Mouse (Mus musculus): ENCODE measurements at regions not wholly inside any gene's neighbourhood (a gene's known extent, or its start where the extent isn't known, plus 50 kb on each side); places are given as distances from the start of the nearest gene placed in this dataset.

DNA sequence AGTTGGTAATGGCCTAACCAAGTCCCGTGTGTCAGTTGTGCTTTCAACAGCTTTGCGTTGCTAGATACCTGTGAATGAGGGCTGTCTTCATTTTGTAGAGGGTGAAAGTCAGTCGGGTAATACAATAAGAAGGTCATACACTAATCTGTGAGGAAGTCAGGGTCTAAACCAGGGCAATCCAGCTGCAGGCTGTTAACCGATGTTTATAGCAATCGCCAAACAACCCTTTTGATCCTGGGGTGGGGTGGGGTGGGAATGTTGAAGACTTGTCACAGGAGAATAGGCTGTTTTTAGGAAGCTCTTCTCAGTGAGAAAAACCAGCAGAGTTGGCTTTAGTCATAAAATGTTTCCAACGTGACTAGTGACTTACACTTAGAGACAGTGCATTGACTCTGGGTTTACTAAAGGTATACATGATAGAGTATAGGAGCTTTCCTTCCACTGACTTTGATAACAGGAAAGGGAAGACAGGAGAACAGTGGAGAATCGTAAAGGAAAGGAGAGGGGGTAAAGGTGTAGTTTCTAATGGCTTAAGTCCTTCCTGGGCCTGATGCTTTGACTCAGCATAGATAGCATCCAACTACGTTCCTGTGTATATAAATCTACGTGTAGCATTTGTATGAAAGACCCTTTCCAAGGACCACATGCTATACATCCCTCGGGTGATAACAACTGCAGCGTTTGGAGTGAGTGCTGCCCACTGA lies 211.6 kb downstream of the Enc1 start:
- DNase-seq (ENCODE audit: low spot score in 2 of 2) = no peak

DNA sequence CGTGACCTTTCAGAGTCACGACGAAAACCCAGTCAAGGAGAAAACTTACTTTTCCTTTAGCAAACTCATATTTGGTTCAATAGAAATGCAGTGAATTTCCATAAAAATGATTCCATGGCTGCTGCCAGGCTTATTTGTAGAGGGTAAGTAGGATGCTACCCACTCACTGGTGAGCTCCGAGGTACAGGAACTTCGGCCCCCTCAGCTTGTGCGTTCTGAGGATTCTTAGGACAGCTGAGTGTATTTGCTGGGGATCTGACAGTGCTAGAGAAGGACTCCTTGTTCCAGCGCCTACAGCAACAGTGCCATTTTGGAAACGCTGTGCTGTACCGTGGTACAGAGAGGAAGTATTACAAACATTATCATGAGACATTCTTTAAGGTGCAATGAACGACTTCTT lies 210.4 kb downstream of the Enc1 start:
- DNase-seq (ENCODE audit: low spot score in 2 of 2) = no peak

DNA sequence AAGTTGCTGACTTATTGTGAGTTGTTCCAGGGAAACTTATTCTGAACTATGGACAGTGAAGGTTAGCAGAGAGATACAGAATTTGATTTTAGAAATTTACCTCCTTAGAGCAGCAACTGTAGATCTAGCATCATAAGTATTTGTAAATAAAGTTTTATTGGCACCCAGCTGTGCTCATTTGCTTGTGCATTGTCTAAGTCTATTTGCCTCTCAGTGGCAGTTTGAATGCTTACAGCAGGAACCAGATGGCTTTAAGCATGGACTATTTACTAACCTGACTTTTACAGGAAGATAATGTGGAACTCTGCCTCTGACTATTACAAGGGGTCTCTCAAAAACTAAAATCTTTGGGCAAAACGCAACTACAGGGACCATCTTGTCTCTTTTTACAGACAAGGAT lies 207.2 kb downstream of the Enc1 start:
- DNase-seq (ENCODE audit: low spot score in 2 of 2) = no peak

DNA sequence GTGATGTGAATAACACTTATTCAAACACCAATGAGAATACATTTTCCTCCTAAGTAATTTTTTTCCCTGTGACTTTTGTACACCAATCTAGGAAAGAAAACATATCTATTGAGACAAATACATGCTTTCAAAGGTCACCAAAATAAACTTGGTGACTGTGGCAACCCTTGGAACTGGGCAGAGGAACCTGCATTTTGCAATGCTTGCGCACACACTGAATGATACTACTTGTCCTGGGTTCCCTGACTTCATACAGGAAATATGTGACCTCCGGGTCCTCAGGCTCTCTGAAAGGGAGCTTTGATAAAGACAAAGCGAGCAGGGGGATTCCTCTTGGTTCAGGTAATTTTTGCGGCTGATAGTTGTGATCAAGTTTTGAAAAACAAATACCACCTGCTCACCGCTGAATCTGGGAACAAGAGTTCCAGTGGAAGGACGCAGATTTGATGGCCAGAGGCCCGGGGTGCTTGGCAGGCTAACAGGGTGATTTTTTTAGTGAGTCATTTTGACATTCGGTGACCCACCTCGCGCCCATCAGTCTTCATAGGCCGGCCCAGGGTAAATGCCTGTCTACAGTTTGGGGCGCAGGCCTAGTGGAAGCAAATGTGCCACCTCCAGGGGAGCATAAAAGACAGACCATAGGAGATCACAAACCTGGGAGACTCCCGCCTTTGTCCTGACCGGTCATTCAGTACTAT lies 203.0 kb downstream of the Enc1 start:
- peak in 1 of 2 experiments; percentile 28 for DNase-seq (ENCODE audit: low spot score in 2 of 2)

DNA sequence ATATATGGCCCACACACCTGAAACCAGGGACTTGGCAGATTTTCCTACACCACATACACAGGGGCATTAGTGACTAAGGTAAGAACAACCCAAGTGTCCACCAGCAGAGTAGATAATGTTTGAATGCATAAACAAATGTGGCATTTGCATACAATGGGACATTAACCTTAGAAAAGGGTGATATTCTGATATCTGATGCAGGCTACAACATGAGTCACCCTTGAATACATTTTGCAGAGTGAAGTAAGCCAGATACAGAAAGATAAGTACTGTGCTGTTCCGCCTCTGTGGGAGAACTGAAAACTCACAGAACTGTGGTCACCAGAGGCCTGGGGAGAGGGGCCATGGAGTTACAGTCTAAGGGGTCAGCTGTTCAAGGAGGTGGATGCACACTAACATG lies 201.9 kb downstream of the Enc1 start:
- DNase-seq (ENCODE audit: low spot score in 2 of 2) = no peak

DNA sequence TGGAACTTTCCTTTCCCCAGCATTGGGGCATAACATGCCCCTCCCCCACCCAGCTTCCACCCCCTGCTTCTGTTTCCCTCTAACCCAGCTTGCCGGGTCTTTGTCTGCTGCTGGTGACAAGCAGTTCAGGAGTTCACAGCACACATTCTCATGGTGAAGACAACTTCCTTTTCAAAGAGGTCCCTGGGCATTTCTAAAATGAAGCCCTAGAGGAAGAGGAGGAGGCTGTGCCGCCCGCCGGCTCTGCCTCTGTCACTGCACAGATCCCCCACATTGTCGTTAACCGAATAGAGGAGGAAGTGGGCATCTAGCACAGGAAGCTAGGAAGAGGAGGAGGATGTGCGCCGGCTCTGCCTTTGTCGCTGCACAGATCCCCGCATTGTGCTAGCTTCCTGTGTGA lies 201.4 kb downstream of the Enc1 start:
- no peak for DNase-seq (ENCODE audit: low spot score in 2 of 2)

DNA sequence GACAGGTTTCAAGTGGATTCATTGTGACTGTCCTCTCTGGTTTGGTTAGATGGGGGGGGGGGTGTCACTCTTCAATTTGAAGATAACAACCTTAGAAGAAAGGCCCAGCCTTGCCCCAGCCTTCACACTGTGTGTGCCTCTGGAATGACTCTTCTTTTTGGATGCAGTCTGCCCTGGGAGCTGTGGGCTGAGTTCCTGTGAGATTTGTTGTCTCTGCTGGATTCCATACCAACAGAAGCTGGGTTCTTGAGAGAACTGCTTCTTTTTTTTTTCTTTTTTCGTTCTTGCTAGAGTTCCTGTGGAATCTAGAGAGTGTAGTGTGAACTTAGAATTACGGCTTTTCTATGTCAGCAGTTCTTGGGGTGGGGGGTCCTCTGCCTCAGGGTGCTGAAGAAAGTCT lies 200.9 kb downstream of the Enc1 start:
- DNase-seq (ENCODE audit: low spot score in 2 of 2) = no peak

DNA sequence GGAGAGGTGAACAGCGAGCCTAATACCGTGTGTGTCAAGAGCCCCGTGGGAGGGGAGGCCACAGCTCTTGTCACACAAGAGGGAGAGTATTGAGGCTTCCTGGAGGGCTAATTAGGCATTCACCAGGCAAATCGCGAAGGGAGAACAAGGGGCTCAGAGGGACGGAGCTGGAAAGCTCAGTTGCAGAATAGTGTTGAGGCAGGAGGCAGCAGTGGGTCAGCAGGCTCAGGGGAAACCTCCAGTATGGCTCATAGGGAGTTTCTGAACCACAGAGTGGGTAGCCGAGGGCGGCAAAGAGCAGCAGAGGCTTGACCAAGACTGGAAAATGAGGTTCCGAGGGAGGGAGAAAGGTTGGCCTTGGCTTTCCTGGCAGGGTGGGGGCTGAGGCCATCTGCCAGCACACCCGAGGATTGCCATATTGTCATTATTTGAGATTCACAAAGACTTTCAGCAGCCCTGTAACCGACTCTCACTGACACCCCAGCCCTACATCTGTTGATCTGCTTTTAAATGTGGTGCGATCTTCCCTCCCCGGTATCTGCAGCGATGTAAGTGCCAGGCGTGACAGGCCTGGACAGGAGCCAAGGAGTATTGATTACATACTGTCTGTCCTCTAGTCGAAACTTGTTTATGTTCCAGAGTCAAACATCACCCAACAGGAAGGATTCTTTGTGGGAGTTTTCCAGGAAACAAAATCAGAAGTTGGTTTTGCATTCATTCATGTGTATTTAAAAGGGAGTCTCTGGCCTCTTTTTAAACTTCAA lies 198.5 kb downstream of the Enc1 start:
- DNase-seq (ENCODE audit: low spot score in 2 of 2) = no peak

DNA sequence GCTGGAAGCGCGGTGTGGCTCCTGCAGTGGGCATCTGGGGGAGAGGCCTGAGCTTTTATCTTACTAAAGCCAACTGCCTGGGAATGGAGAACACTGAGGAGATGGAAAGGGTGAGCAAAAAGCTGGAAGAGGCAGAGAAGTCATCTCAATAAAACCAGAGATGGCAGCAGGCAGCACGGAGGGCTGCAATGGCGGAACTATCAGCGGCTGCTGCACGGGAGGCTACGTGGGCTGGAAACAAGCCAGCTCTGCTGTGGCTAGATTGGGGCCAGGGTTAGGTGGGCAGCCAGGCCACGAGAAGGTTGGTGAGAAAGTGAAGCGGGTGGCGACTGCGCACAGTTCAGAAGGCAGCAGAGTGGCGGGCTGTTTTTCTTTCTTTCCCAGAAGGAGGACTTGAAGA lies 197.8 kb downstream of the Enc1 start:
- no peak for DNase-seq (ENCODE audit: low spot score in 2 of 2)

DNA sequence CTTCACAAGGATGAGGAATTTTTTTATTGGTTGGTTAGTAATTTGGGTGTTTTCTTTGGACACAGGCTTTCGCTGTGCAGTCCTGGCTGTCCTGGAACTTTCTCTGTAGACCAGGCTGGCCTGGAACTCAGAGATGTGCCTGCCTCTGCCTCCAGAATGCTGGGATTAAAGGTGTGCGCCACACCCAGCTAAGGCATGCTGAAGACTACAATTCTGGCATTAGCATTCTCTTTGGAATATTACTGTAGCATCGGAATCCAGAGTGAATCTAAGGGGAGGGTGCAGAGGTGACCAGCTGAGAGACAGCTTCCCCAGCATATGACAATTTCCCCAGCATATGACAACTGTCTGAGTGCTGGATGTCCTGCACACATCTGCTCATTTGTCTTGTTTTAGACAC lies 197.4 kb downstream of the Enc1 start:
- DNase-seq (ENCODE audit: low spot score in 2 of 2) = no peak

DNA sequence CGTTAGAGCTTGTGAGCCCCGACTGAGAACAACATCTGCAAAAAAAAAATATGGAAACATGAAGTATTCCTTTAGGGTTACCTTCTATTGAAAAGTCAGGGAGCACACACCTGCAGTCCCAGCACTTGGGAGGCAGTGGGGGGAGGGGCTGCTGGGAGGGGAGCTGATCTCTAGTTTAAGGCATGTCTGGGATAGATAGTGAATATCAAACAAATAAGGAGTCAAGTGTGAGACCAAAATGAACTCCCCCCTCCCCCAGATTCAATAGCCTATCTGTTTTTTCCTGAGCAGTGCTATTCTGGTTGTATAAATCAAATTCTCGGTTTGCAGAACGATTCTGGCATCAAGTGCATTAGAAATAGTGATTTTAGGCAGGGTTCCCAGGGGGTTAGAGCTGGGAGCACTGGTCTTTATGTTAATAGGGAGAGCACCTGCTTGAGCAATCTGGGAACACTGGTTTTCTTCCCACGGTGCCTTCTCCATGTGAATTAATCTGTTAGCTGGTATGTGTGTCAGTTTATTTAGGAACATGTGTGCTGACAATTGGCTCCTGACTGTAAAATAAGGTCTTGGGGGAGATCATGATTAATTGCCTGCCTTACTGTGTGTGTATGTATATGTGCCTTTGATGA lies 195.9 kb downstream of the Enc1 start:
- DNase-seq (ENCODE audit: low spot score in 2 of 2) = no peak

DNA sequence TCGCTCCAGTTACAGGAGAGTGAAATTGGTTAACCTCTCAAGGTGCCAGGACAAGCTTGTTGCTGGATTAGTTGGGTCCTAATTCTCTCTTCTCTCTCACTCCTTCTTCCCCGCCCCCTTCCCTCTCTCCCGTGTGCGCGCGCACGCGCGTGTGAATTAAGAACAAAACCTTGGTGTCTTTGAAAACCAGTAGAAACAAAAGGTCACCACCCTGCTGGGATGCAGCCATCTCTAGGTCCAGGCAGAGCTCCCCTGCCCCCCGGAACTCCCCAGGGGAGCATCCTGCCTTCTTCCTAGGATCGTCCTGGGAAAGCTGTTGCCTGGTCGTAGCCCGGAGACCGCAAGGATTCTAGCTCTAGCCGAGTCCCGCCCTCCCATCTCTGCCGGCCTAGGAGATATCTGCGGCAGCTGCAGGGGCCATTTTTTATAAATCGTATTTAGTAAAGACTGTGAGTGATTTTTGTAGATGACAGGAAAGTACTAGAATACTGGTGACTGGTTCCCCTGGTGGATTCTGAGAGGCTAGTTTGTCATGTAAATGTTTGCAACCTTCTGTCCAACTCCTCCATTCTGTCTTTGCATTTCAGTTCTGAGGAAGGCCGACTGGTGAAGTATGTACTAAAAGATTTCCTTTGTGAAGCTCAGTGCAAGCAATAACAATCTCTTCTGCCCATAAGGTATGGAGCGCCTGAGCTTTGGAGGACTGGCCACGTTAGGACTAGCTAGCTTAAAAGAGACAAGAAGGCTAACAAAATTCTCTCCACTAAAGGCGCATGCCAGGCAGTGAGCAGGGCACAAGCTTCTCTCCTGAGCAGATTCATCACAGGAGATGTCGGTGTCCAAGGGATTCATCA lies 195.2 kb downstream of the Enc1 start:
- peak in 1 of 2 experiments; percentile 16 for DNase-seq (ENCODE audit: low spot score in 2 of 2)

DNA sequence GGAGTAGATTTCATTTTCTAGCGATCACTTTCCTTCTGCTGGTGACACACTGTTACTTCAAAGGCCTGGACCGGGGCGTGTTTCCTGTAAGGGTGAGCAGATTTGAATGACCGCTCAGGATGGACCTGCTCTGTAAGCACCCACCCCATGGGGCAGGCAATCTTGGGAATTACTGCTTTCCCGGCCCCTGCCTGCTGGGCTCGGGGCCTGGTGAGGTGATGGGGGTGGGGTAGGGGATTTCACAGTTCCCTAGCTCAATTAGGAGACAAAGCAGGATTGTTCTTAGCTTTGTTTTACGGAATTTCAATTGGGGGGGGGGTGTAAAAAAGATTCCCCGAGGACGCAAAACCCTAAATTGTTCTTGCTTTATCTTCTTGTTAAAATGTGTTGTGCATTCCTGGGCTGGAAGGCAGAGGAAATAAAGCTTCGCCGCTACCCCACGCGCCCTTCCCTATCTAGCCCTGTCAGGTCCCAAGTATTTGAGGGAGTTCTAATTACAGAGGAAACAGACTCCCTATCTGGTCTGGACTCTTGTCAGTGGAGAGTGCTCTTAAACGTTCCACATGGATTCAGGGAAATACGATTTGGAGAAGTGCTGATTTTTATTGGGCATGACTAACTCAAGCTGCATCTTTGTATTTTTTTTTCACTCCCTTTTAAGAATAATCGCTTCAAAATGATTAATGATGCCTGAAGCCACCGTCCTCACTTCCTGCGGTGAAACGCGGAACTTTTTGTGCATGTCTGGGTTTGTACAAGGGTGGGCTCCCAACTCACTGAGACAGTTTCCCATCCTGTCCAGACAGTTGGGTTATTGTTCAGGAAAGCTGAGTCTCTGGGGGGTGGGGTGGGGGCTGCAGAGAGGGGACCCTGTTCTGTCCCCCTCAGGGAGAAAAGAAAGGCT lies 194.3 kb downstream of the Enc1 start:
- DNase-seq (ENCODE audit: low spot score in 2 of 2) = no peak

DNA sequence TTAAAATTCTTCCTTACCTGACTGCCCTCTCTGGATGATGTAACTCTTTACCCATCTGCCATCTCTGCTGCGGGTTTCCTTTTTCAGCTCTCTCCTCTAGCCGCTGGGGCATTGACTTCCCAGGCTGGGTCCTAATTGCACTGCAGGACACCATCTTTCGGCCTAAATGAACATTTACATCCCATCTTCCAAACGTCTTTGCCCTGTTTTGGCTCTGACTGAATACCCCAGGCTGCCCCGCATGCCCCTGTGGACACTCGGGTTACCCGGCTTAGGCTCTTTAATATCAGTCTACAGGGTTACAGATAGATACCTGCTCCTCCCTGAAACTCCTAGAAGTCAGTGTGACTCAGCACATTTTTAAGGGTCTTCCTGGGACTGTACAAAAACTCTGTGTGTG lies 193.3 kb downstream of the Enc1 start:
- no peak for DNase-seq (ENCODE audit: low spot score in 2 of 2)

DNA sequence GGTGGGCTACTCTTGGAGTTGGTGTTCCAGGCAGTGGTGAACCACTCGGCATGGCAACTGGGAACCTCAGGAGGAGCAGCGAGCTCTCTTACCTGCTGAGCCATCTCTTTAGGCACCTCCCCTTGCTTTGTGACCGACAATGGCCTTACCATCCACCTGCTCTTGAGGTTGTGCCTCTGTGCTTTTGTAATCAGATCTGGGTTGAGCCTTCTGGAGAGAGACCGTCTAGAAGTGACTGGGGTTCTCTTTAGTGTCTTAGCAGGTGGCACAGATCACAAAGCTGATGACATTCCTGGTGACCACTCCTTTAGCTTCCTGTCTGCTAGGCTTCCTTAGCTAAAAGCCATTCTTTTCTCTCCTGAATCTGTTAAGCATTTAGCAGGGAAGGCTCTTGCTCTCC lies 191.7 kb downstream of the Enc1 start:
- no peak for DNase-seq (ENCODE audit: low spot score in 2 of 2)

DNA sequence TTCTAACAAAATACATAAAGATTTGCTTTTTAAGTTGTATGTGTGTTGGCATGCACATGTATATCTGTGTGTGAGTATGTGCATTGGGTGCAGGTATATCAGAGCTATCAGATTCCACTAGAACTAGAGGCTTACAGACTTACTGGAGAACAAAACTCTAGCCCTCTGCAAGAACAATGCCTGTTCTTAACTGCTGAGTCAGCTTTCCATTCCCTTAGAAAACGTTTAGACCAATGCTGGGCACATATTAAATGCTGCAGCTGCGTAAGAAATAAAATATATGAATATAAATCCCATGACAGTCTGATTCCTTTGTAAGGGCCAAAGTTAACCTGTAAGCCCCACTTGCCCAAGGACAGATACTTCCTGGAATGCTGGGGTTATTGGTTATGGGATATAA lies 190.0 kb downstream of the Enc1 start:
- no peak for DNase-seq (ENCODE audit: low spot score in 2 of 2)

DNA sequence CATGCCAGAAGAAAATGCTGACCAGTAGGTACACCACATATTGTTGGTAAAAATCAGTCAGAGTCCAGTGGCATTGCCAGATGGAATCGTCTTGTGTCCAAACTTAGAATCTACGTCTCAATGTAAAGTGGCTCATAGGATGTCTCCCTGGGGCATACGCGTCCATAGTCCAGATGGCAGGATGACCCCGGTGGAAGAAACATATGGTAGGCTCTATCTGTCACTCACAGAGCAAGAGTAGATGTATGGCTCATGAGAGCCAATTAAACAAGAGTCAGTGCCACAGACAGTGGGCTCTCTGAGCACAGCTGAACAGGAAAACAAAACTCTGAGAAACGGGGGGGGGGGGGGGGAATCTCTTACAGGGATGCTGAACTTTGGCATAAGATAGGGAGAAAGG lies 187.3 kb downstream of the Enc1 start:
- DNase-seq (ENCODE audit: low spot score in 2 of 2) = no peak

DNA sequence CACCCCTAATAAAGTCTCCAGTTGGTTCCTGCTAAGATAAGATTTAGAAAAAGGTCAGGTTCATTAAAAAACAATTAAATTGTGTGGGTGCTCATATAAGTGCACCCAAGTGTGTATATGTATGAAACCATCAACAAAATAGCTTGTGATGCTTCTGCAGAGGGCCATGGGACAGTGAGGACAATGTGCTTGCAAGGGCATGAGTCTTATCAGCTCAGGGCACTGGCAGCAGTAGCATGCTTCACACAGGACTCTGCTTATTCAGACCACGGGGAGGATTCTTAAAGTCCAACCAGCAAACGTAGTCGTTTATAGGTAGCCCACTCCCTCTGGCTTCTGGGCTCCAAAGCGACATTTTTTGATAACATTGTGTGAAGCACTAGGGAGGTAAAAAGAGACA lies 186.6 kb downstream of the Enc1 start:
- no peak for DNase-seq (ENCODE audit: low spot score in 2 of 2)

DNA sequence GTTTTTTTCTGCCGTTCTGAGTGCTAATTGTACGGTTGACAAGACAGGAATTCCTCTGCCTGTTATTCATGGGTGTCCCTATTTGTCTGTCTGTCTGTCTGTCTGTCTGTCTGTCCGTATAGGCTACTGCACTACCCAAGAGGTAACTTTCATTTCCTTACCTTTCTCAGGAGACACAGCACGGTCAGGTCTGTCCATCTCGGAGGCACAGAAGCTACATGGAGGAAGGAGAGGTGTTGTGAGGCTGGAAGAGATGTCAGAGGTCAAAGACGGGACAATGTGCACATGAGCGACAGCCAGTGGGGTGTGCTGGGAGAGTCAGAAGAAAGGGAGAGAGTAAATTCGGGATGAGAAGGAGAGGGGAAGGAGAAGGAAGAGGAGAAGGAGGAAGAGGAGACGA lies 184.8 kb downstream of the Enc1 start:
- DNase-seq (ENCODE audit: low spot score in 2 of 2) = no peak

DNA sequence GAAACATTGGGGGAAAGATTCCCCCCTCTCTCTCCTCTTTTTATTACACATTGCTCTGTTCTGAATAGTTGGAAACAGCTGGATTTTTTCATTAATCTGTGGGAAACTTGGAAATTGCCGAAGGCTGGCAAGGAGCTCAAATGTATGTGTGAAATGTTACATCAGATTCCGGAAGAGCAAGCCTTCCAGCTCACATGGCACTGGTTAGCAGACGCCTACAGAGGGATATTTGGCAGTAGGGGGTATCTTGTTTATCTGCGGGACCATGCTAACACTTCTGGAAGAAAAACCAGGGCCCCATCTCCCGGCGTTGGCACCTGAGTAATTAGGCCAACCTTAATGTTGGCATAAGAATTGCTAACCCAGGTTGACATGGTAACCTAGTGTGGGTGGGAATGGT lies 183.0 kb downstream of the Enc1 start:
- DNase-seq (ENCODE audit: low spot score in 2 of 2) = no peak
